Mouse (Mus musculus): ENCODE measurements around the gene Gm17949. TPM values are rescaled to one million over a fixed set of nuclear protein-coding genes. Genes with fewer than 3 reads are reported as not detected.

Gene Gm17949
- polyA plus RNA-seq, 1 experiment from 2014 or later = 0.27 TPM

GRCm38 (mm10) chr17:56975391-56975790 is 35.9 kb upstream of the Gm17949 start:
- WGBS = 77% methylated on average over 3 of the region's 3 CpGs
- Histone ChIP-seq H3K4me1 (replicated peaks; ENCODE audit: control insufficient read depth, insufficient read depth, low read length) (no peaks in the 10 kb centered on the region), H3K4me3 (ENCODE audit: low read depth, low read length) (no peak overlapping the region), H3K36me3 (ENCODE audit: control insufficient read depth, insufficient read depth, low read length) (no peaks in the 10 kb centered on the region), H3K27me3 (ENCODE audit: control insufficient read depth, insufficient read depth, low read length) (no peaks in the 10 kb centered on the region), H3K9ac (ENCODE audit: low read length) (no peak overlapping the region), H3K4me2 (ENCODE audit: low read depth, low read length, severe bottlenecking) (no peak overlapping the region), H3K9me3 (ENCODE audit: control insufficient read depth, low read length) (no peaks in the 10 kb centered on the region), H3K27ac (ENCODE audit: low read depth, low read length) (no peak overlapping the region)
- ATAC-seq (replicated peaks; ENCODE audit: low FRiP score) = no peak
- DNase-seq (ENCODE audit: low spot score) = peak; percentile 40

- Histone ChIP-seq H3K27ac (ENCODE audit: low read depth, low read length) (no peak overlapping the region), H3K9ac (ENCODE audit: low read length) (no peak overlapping the region), H3K27me3 (ENCODE audit: control insufficient read depth, insufficient read depth, low read length) (no peaks in the 10 kb centered on the region), H3K36me3 (ENCODE audit: control insufficient read depth, insufficient read depth, low read length) (no peaks in the 10 kb centered on the region), H3K4me2 (ENCODE audit: low read depth, low read length, severe bottlenecking) (no peak overlapping the region), H3K9me3 (ENCODE audit: control insufficient read depth, low read length) (no peaks in the 10 kb centered on the region), H3K4me3 (ENCODE audit: low read depth, low read length) (no peak overlapping the region), H3K4me1 (replicated peaks; ENCODE audit: control insufficient read depth, insufficient read depth, low read length) (no peaks in the 10 kb centered on the region)
- ATAC-seq (replicated peaks; ENCODE audit: low FRiP score) = no peak
- peak; percentile 39 for DNase-seq (ENCODE audit: low spot score)
- 80% methylated on average over 8 of the region's 8 CpGs for WGBS
These were observed 34.5 kb upstream of the Gm17949 start for GRCm38 (mm10) chr17:56976531-56977390.

- ATAC-seq (replicated peaks; ENCODE audit: low FRiP score) (no peak), DNase-seq (ENCODE audit: low spot score) (no peak)
- no peak overlapping the region for H3K4me2 ChIP-seq (ENCODE audit: low read depth, low read length, severe bottlenecking)
- H3K4me1 ChIP-seq (replicated peaks; ENCODE audit: control insufficient read depth, insufficient read depth, low read length) = no peaks in the 10 kb centered on the region
- no peaks in the 10 kb centered on the region for H3K27me3 ChIP-seq (ENCODE audit: control insufficient read depth, insufficient read depth, low read length)
- H3K27ac ChIP-seq (ENCODE audit: low read depth, low read length) = no peak overlapping the region
- H3K4me3 ChIP-seq (ENCODE audit: low read depth, low read length) = no peak overlapping the region
- WGBS = 40% methylated on average over 7 of the region's 8 CpGs
- H3K9me3 ChIP-seq (ENCODE audit: control insufficient read depth, low read length) = no peaks in the 10 kb centered on the region
- H3K9ac ChIP-seq (ENCODE audit: low read length) = no peak overlapping the region
- no peaks in the 10 kb centered on the region for H3K36me3 ChIP-seq (ENCODE audit: control insufficient read depth, insufficient read depth, low read length)
These were observed 31.7 kb upstream of the Gm17949 start for GRCm38 (mm10) chr17:56979524-56979923.

- Histone ChIP-seq H3K9me3 (ENCODE audit: control insufficient read depth, low read length) (no peaks in the 10 kb centered on the region), H3K4me1 (replicated peaks; ENCODE audit: control insufficient read depth, insufficient read depth, low read length) (no peaks in the 10 kb centered on the region), H3K36me3 (ENCODE audit: control insufficient read depth, insufficient read depth, low read length) (no peaks in the 10 kb centered on the region), H3K27me3 (ENCODE audit: control insufficient read depth, insufficient read depth, low read length) (no peaks in the 10 kb centered on the region), H3K4me3 (ENCODE audit: low read depth, low read length) (no peak overlapping the region), H3K4me2 (ENCODE audit: low read depth, low read length, severe bottlenecking) (no peak overlapping the region), H3K9ac (ENCODE audit: low read length) (no peak overlapping the region), H3K27ac (ENCODE audit: low read depth, low read length) (no peak overlapping the region)
- ATAC-seq (replicated peaks; ENCODE audit: low FRiP score) (no peak), DNase-seq (ENCODE audit: low spot score) (peak; percentile 41)
- WGBS = 87% methylated on average over 7 of the region's 7 CpGs
These were observed 30.2 kb upstream of the Gm17949 start for GRCm38 (mm10) chr17:56981049-56981448.

- Histone ChIP-seq H3K27me3 (ENCODE audit: control insufficient read depth, insufficient read depth, low read length) (no peaks in the 10 kb centered on the region), H3K27ac (ENCODE audit: low read depth, low read length) (no peak within 1 kb of the TSS), H3K36me3 (ENCODE audit: control insufficient read depth, insufficient read depth, low read length) (no peaks in the 10 kb centered on the region), H3K4me3 (ENCODE audit: low read depth, low read length) (no peak within 1 kb of the TSS), H3K4me2 (ENCODE audit: low read depth, low read length, severe bottlenecking) (no peak within 1 kb of the TSS), H3K4me1 (replicated peaks; ENCODE audit: control insufficient read depth, insufficient read depth, low read length) (no peaks in the 10 kb centered on the region), H3K9me3 (ENCODE audit: control insufficient read depth, low read length) (no peaks in the 10 kb centered on the region), H3K9ac (ENCODE audit: low read length) (no peak within 1 kb of the TSS)
- ATAC-seq (replicated peaks; ENCODE audit: low FRiP score) (no peak), DNase-seq (ENCODE audit: low spot score) (peak; percentile 42)
- WGBS = 80% methylated on average over 5 of the region's 5 CpGs
These were observed 29.3 kb upstream of the Gm17949 start, which contains the start of gene Acer1 for GRCm38 (mm10) chr17:56982013-56982412. Gene Acer1, minus strand, starts transcription at chr17:56982126.

GRCm38 (mm10) chr17:56984886-56985285 is 26.4 kb upstream of the Gm17949 start:
- no peak overlapping the region for H3K27ac ChIP-seq (ENCODE audit: low read depth, low read length)
- no peak overlapping the region for H3K9ac ChIP-seq (ENCODE audit: low read length)
- no peak overlapping the region for H3K4me3 ChIP-seq (ENCODE audit: low read depth, low read length)
- H3K36me3 ChIP-seq (ENCODE audit: control insufficient read depth, insufficient read depth, low read length) = no peaks in the 10 kb centered on the region
- ATAC-seq (replicated peaks; ENCODE audit: low FRiP score) (no peak), DNase-seq (ENCODE audit: low spot score) (peak; percentile 35)
- 86% methylated on average over 9 of the region's 9 CpGs for WGBS
- no peak overlapping the region for H3K4me2 ChIP-seq (ENCODE audit: low read depth, low read length, severe bottlenecking)
- H3K4me1 ChIP-seq (replicated peaks; ENCODE audit: control insufficient read depth, insufficient read depth, low read length) = no peaks in the 10 kb centered on the region
- no peaks in the 10 kb centered on the region for H3K9me3 ChIP-seq (ENCODE audit: control insufficient read depth, low read length)
- no peaks in the 10 kb centered on the region for H3K27me3 ChIP-seq (ENCODE audit: control insufficient read depth, insufficient read depth, low read length)

GRCm38 (mm10) chr17:56985656-56986055 is 25.6 kb upstream of the Gm17949 start:
- 79% methylated on average over 3 of the region's 3 CpGs for WGBS
- H3K27me3 ChIP-seq (ENCODE audit: control insufficient read depth, insufficient read depth, low read length) = no peaks in the 10 kb centered on the region
- no peak overlapping the region for H3K4me3 ChIP-seq (ENCODE audit: low read depth, low read length)
- no peaks in the 10 kb centered on the region for H3K36me3 ChIP-seq (ENCODE audit: control insufficient read depth, insufficient read depth, low read length)
- H3K9me3 ChIP-seq (ENCODE audit: control insufficient read depth, low read length) = no peaks in the 10 kb centered on the region
- DNase-seq (ENCODE audit: low spot score) (peak; percentile 41), ATAC-seq (replicated peaks; ENCODE audit: low FRiP score) (no peak)
- H3K4me1 ChIP-seq (replicated peaks; ENCODE audit: control insufficient read depth, insufficient read depth, low read length) = no peaks in the 10 kb centered on the region
- no peak overlapping the region for H3K9ac ChIP-seq (ENCODE audit: low read length)
- no peak overlapping the region for H3K4me2 ChIP-seq (ENCODE audit: low read depth, low read length, severe bottlenecking)
- H3K27ac ChIP-seq (ENCODE audit: low read depth, low read length) = no peak overlapping the region

GRCm38 (mm10) chr17:56986105-56986805 is 25.0 kb upstream of the Gm17949 start:
- H3K27ac ChIP-seq (ENCODE audit: low read depth, low read length) = no peak overlapping the region
- H3K4me3 ChIP-seq (ENCODE audit: low read depth, low read length) = no peak overlapping the region
- ATAC-seq (replicated peaks; ENCODE audit: low FRiP score) (no peak), DNase-seq (ENCODE audit: low spot score) (no peak)
- no peaks in the 10 kb centered on the region for H3K27me3 ChIP-seq (ENCODE audit: control insufficient read depth, insufficient read depth, low read length)
- no peaks in the 10 kb centered on the region for H3K9me3 ChIP-seq (ENCODE audit: control insufficient read depth, low read length)
- peaks cover 4% of the 10 kb centered on the region for H3K4me1 ChIP-seq (replicated peaks; ENCODE audit: control insufficient read depth, insufficient read depth, low read length)
- no peak overlapping the region for H3K4me2 ChIP-seq (ENCODE audit: low read depth, low read length, severe bottlenecking)
- H3K36me3 ChIP-seq (ENCODE audit: control insufficient read depth, insufficient read depth, low read length) = no peaks in the 10 kb centered on the region
- no peak overlapping the region for H3K9ac ChIP-seq (ENCODE audit: low read length)
- WGBS = 81% methylated on average over 3 of the region's 3 CpGs
